Mouse (Mus musculus): Measurements from ENCODE around the gene Barx2.

- TF ChIP-seq POLR2A (IDR thresholded peaks at IDR 0.05; ENCODE audit: insufficient read length, low read depth), result no peak
- no peak for TF ChIP-seq E2F4 (IDR thresholded peaks at IDR 0.05; ENCODE audit: insufficient read depth)
- TF ChIP-seq TCF3 (IDR thresholded peaks at IDR 0.05; ENCODE audit: insufficient read length, low read depth), result no peak
- no peak for TF ChIP-seq POLR2AphosphoS2 (IDR thresholded peaks at IDR 0.05; ENCODE audit: insufficient read length, low read depth)
- no peak for TF ChIP-seq MYOG (IDR thresholded peaks at IDR 0.05; ENCODE audit: control insufficient read depth in 1 of 3, insufficient read depth in 1 of 3, insufficient read length in 2 of 3, low read depth in 2 of 3)
- TF ChIP-seq REST (IDR thresholded peaks at IDR 0.05; ENCODE audit: insufficient read depth, insufficient read length), result no peak
- TF ChIP-seq MAX (IDR thresholded peaks at IDR 0.05; ENCODE audit: low read depth), result no peak
- no peak for TF ChIP-seq MYOD1 (IDR thresholded peaks at IDR 0.05; ENCODE audit: control insufficient read depth in 1 of 3, insufficient read length in 2 of 3, low read depth in 2 of 3)
- no peak for TF ChIP-seq USF1 (IDR thresholded peaks at IDR 0.05; ENCODE audit: low read depth)
- TF ChIP-seq TCF12 (IDR thresholded peaks at IDR 0.05; ENCODE audit: insufficient read depth, poor library complexity, severe bottlenecking), result no peak
Observed at GRCm38 (mm10) chr9:31849387-31849786, 63.9 kb downstream of the Barx2 start.
